Mouse (Mus musculus) kidney, embryonic 16.5 days (tissue): ENCODE measurements around the gene Tmem221. TPM values are rescaled to one million over a fixed set of nuclear protein-coding genes. Genes with fewer than 3 reads are reported as not detected.

Experiments
- ATAC-seq: fragments of 200-750 bp; cut with Nextera tagmentation; 2 replicates; pipeline ENCODE4 v1.8.0; 2017; ENCODE audit warnings: moderate TSS enrichment; ENCODE audit not compliant: low FRiP score, low TSS enrichment
- H3K27ac ChIP-seq: fragments of 300-500 bp; sonication (generic); 2 replicates; pipeline ENCODE4 v1.5.1; 2014; ENCODE audit warnings: low read length
- H3K27me3 ChIP-seq: fragments of 300-500 bp; sonication (generic); 2 replicates; pipeline ENCODE4 v1.6.1; 2014; ENCODE audit warnings: low read length, control low read depth, mixed read lengths; ENCODE audit not compliant: insufficient read depth
- H3K36me3 ChIP-seq: fragments of 300-500 bp; sonication (generic); 2 replicates; pipeline ENCODE4 v1.6.1; 2014; ENCODE audit warnings: low read length, control low read depth, mixed read lengths; ENCODE audit not compliant: insufficient read depth
- H3K4me1 ChIP-seq: fragments of 300-500 bp; sonication (generic); 2 replicates; pipeline ENCODE4 v1.6.1; 2014; ENCODE audit warnings: low read length, control low read depth, mixed read lengths; ENCODE audit not compliant: insufficient read depth
- H3K4me2 ChIP-seq: fragments of 300-500 bp; sonication (generic); replicated peaks from 2 replicates; pipeline ENCODE4 v1.6.1; 2014; ENCODE audit warnings: low read depth, low read length
- H3K4me3 ChIP-seq: fragments of 300-500 bp; sonication (generic); 2 replicates; pipeline ENCODE4 v1.5.1; 2014; ENCODE audit warnings: mild to moderate bottlenecking, low read length
- H3K9ac ChIP-seq: fragments of 300-500 bp; sonication (generic); replicated peaks from 2 replicates; pipeline ENCODE4 v1.6.1; 2014; ENCODE audit warnings: low read length
- H3K9me3 ChIP-seq: fragments of 300-500 bp; sonication (generic); 2 replicates; pipeline ENCODE4 v1.6.1; 2016; ENCODE audit warnings: low read length, control low read depth
- WGBS: fragments of 180-500 bp; shearing (Covaris S2); extraction: QIAGEN DNeasy Blood & Tissue Kit; methylation state at CpG from one replicate; pipeline ENCODE4 v1.1.7; 2014; 5-methylcytosine and 5-hydroxymethylcytosine counted together
- polyA plus RNA-seq: library from polyadenylated mRNA; unstranded; fragments of >200 nt; fragmentation: Nextera tagmentation; extraction: Ambion mirVana; gene quantifications from 2 replicates; pipeline ENCODE4 v1.2.1, GENCODE M21; 2015

Gene Tmem221
- polyA plus RNA-seq, 1 experiment from 2014 or later, result 16.7 TPM

- Histone ChIP-seq H3K9ac (peak overlapping the region; percentile 73), H3K9me3 (peaks cover 3% of the 10 kb centered on the region; the same call in 1 of the 2 replicates), H3K36me3 (no peaks in the 10 kb centered on the region), H3K4me3 (peak overlapping the region; percentile 62), H3K27me3 (peaks cover 49% of the 10 kb centered on the region), H3K27ac (no peak overlapping the region), H3K4me2 (peak overlapping the region; percentile 84), H3K4me1 (peaks cover 11% of the 10 kb centered on the region)
- peak; percentile 70 for ATAC-seq
- 1% methylated on average over 24 of the region's 24 CpGs for WGBS
Observed at GRCm38 (mm10) chr8:71558958-71559690, 453 bp upstream of the Tmem221 start.

GRCm38 (mm10) chr8:71554644-71555043, 4.0 kb downstream of the Tmem221 start:
- H3K9me3 ChIP-seq, result no peaks in the 10 kb centered on the region
- peaks cover 25% of the 10 kb centered on the region for H3K4me1 ChIP-seq
- peak overlapping the region; percentile 36; the same call in 1 of the 2 replicates for H3K27ac ChIP-seq
- 0 out of 2 replicates have a peak overlapping the region, but pooled peaks have one; percentile 11 for H3K9ac ChIP-seq
- no peak overlapping the region for H3K4me3 ChIP-seq
- peaks cover 21% of the 10 kb centered on the region for H3K27me3 ChIP-seq
- H3K4me2 ChIP-seq, result no peak overlapping the region
- H3K36me3 ChIP-seq, result no peaks in the 10 kb centered on the region
- 76% methylated on average over 2 of the region's 2 CpGs for WGBS
- no peak for ATAC-seq

GRCm38 (mm10) chr8:71554001-71554400, 4.7 kb downstream of the Tmem221 start:
- Histone ChIP-seq H3K4me1 (peaks cover 21% of the 10 kb centered on the region), H3K9ac (no peak overlapping the region), H3K27me3 (peaks cover 16% of the 10 kb centered on the region), H3K9me3 (no peaks in the 10 kb centered on the region), H3K36me3 (no peaks in the 10 kb centered on the region), H3K4me3 (no peak overlapping the region), H3K27ac (peak overlapping the region; percentile 36; the same call in 1 of the 2 replicates), H3K4me2 (no peak overlapping the region)
- 75% methylated on average over 6 of the region's 6 CpGs for WGBS
- ATAC-seq, result no peak

GRCm38 (mm10) chr8:71552770-71553169, 5.9 kb downstream of the Tmem221 start:
- Histone ChIP-seq H3K4me1 (peaks cover 14% of the 10 kb centered on the region), H3K27me3 (peaks cover 7% of the 10 kb centered on the region), H3K9me3 (no peaks in the 10 kb centered on the region), H3K4me3 (no peak overlapping the region), H3K9ac (peak overlapping the region; percentile 26; the same call in 1 of the 2 replicates), H3K27ac (peak overlapping the region; percentile 92), H3K36me3 (peaks cover 12% of the 10 kb centered on the region), H3K4me2 (no peak overlapping the region)
- 29% methylated on average over 6 of the region's 6 CpGs for WGBS
- peak; percentile 55 for ATAC-seq

- no peak for ATAC-seq
- WGBS, result 64% methylated on average over 7 of the region's 7 CpGs
- no peak overlapping the region for H3K9ac ChIP-seq
- H3K4me2 ChIP-seq, result no peak overlapping the region
- peaks cover 28% of the 10 kb centered on the region for H3K36me3 ChIP-seq
- peak overlapping the region; percentile 67; the same call in 1 of the 2 replicates for H3K27ac ChIP-seq
- H3K4me3 ChIP-seq, result no peak overlapping the region
- H3K9me3 ChIP-seq, result no peaks in the 10 kb centered on the region
- H3K4me1 ChIP-seq, result peaks cover 14% of the 10 kb centered on the region
- no peaks in the 10 kb centered on the region for H3K27me3 ChIP-seq
Observed at GRCm38 (mm10) chr8:71550754-71551153, 7.9 kb downstream of the Tmem221 start.

GRCm38 (mm10) chr8:71547590-71547989, 11.1 kb downstream of the Tmem221 start:
- Histone ChIP-seq H3K4me2 (no peak overlapping the region), H3K27me3 (no peaks in the 10 kb centered on the region), H3K9ac (no peak overlapping the region), H3K4me1 (peaks cover 19% of the 10 kb centered on the region), H3K4me3 (no peak overlapping the region), H3K27ac (no peak overlapping the region), H3K9me3 (no peaks in the 10 kb centered on the region), H3K36me3 (peaks cover 30% of the 10 kb centered on the region)
- ATAC-seq, result no peak
- WGBS, result 85% methylated on average over 7 of the region's 7 CpGs

- Histone ChIP-seq H3K27me3 (no peaks in the 10 kb centered on the region), H3K9ac (no peak overlapping the region), H3K27ac (no peak overlapping the region), H3K4me2 (no peak overlapping the region), H3K4me1 (peaks cover 11% of the 10 kb centered on the region), H3K4me3 (no peak overlapping the region), H3K36me3 (peaks cover 30% of the 10 kb centered on the region), H3K9me3 (no peaks in the 10 kb centered on the region)
- ATAC-seq, result no peak
- WGBS, result 92% methylated on average over 11 of the region's 11 CpGs
Observed at GRCm38 (mm10) chr8:71545053-71545452, 13.6 kb downstream of the Tmem221 start.

GRCm38 (mm10) chr8:71543755-71544154, 14.9 kb downstream of the Tmem221 start:
- no peaks in the 10 kb centered on the region for H3K9me3 ChIP-seq
- H3K27me3 ChIP-seq, result no peaks in the 10 kb centered on the region
- 79% methylated on average over 9 of the region's 9 CpGs for WGBS
- H3K4me3 ChIP-seq, result peak overlapping the region; percentile 86
- no peak overlapping the region for H3K27ac ChIP-seq
- H3K9ac ChIP-seq, result peak overlapping the region; percentile 81
- peaks cover 28% of the 10 kb centered on the region for H3K36me3 ChIP-seq
- peaks cover 11% of the 10 kb centered on the region for H3K4me1 ChIP-seq
- H3K4me2 ChIP-seq, result peak overlapping the region; percentile 89
- no peak for ATAC-seq

- Histone ChIP-seq H3K36me3 (peaks cover 19% of the 10 kb centered on the region), H3K4me1 (peaks cover 15% of the 10 kb centered on the region), H3K27me3 (no peaks in the 10 kb centered on the region), H3K4me3 (peak within 1 kb of the TSS; percentile 86), H3K27ac (peak within 1 kb of the TSS; percentile 83), H3K9ac (peak within 1 kb of the TSS; percentile 81), H3K4me2 (peak within 1 kb of the TSS; percentile 89), H3K9me3 (no peaks in the 10 kb centered on the region)
- ATAC-seq, result peak; percentile 95
- WGBS, result under 1% methylated on average over 52 of the region's 55 CpGs
Observed at GRCm38 (mm10) chr8:71542632-71543343, 15.9 kb downstream of the Tmem221 start, which contains the start of gene Mvb12a. TSS of gene Mvb12a (plus strand) at chr8:71542922.
